Mouse (Mus musculus) kidney, postnatal 0 days (tissue): ENCODE results near the gene Klhl35. TPM values are rescaled to one million over a fixed set of nuclear protein-coding genes. Genes with fewer than 3 reads are reported as not detected.

Experiments
- ATAC-seq: fragments of 200-750 bp; cut with Nextera tagmentation; replicated peaks from 2 replicates; pipeline ENCODE4 v1.8.0; 2017; ENCODE audit warnings: low read depth, moderate number of reproducible peaks, moderate TSS enrichment, moderate library complexity; ENCODE audit not compliant: low FRiP score
- DNase-seq: peaks from one replicate; pipeline ENCODE4 v3.0.0-alpha.2; 2016; ENCODE audit warnings: low spot score
- H3K27ac ChIP-seq: fragments of 300-500 bp; sonication (generic); 2 replicates; pipeline ENCODE4 v1.5.1; 2014; ENCODE audit warnings: mild to moderate bottlenecking
- H3K27me3 ChIP-seq: fragments of 300-500 bp; sonication (generic); 2 replicates; pipeline ENCODE4 v1.6.1; 2014; ENCODE audit warnings: low read length, mixed read lengths; ENCODE audit not compliant: insufficient read depth
- H3K36me3 ChIP-seq: fragments of 300-500 bp; sonication (generic); 2 replicates; pipeline ENCODE4 v1.6.1; 2014; ENCODE audit warnings: low read length, mixed read lengths; ENCODE audit not compliant: insufficient read depth
- H3K4me1 ChIP-seq: fragments of 300-500 bp; sonication (generic); replicated peaks from 2 replicates; pipeline ENCODE4 v1.6.1; 2014; ENCODE audit warnings: antibody characterized with exemption, low read length, mixed read lengths; ENCODE audit not compliant: insufficient read depth
- H3K4me2 ChIP-seq: fragments of 300-500 bp; sonication (generic); 2 replicates; pipeline ENCODE4 v1.6.1; 2014; ENCODE audit warnings: mild to moderate bottlenecking, low read length, moderate library complexity, mixed read lengths
- H3K4me3 ChIP-seq: fragments of 300-500 bp; sonication (generic); replicated peaks from 2 replicates; pipeline ENCODE4 v1.5.1; 2014; ENCODE audit warnings: low read depth, low read length
- H3K9ac ChIP-seq: fragments of 300-500 bp; sonication (generic); 2 replicates; pipeline ENCODE4 v1.6.1; 2014; ENCODE audit warnings: low read depth, low read length
- H3K9me3 ChIP-seq: fragments of 300-500 bp; sonication (generic); replicated peaks from 2 replicates; pipeline ENCODE4 v1.6.1; 2016; ENCODE audit warnings: low read length, inconsistent platforms, mixed read lengths
- CTCF ChIP-seq: IDR thresholded peaks from 2 replicates; pipeline ENCODE4 v1.5.1; 2016; ENCODE audit warnings: antibody characterized with exemption, low read depth, mild to moderate bottlenecking, moderate library complexity
- WGBS: fragments of 180-500 bp; shearing (Covaris S2); extraction: QIAGEN DNeasy Blood & Tissue Kit; methylation state at CpG from one replicate; pipeline ENCODE4 v1.1.7; 2014; 5-methylcytosine and 5-hydroxymethylcytosine counted together
- polyA plus RNA-seq: library from polyadenylated mRNA; unstranded; fragments of >200 nt; fragmentation: Nextera tagmentation; extraction: Ambion mirVana; gene quantifications from 2 replicates; pipeline ENCODE4 v1.2.1, GENCODE M21; 2015

Gene Klhl35
- polyA plus RNA-seq, 1 experiment from 2014 or later = 1.3 TPM

DNA sequence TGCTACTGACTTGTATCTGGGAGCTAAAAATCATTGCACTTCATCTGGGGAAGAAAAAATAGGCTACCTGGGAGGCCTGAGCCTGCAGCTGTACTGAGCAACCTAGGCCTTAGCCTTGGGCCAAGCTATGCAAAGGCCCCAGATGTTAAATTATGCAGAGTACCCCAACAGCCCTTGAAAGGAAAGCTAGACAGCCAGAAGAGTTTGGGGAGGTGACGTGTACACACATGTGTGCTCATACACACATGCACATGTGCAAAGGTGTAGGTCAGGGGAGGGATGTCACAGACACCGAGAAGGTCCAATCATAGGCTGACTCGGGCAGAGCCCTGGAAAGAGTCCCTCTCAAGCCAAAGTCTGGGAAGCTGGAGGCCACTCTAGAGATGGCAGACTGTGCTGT is 37.8 kb upstream of the Klhl35 start:
- no peak overlapping the region for H3K9ac ChIP-seq
- H3K27me3 ChIP-seq = no peaks in the 10 kb centered on the region
- H3K36me3 ChIP-seq = no peaks in the 10 kb centered on the region
- 89% methylated on average over 3 of the region's 3 CpGs for WGBS
- DNase-seq (no peak), ATAC-seq (no peak)
- no peak overlapping the region for H3K4me3 ChIP-seq
- H3K4me2 ChIP-seq = no peak overlapping the region
- no peaks in the 10 kb centered on the region for H3K4me1 ChIP-seq
- H3K9me3 ChIP-seq = no peaks in the 10 kb centered on the region
- no peak overlapping the region for H3K27ac ChIP-seq
- TF ChIP-seq CTCF = no peak

DNA sequence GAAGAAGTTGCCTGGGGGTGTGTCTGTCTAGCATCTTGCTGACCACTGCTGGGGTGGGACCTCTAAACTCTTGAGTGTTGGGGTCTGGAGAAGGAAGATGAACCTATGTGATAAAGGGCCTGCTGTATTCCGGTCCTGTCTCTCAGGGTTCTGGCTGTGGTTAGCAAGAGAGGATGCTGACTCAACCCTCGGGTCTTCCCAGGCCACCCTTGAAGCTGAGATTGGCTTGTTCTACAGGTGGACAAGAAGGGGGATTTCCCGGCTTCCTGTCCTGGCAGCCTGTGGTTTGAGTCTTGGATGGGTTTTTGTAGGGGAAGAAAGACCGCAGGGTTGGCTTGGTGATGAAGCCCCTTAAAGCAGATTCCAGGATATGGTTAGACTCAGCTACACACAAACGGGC is 37.0 kb upstream of the Klhl35 start:
- H3K36me3 ChIP-seq = no peaks in the 10 kb centered on the region
- no peak overlapping the region for H3K4me3 ChIP-seq
- no peak for TF ChIP-seq CTCF
- no peaks in the 10 kb centered on the region for H3K9me3 ChIP-seq
- no peak overlapping the region for H3K4me2 ChIP-seq
- no peak overlapping the region for H3K9ac ChIP-seq
- H3K4me1 ChIP-seq = no peaks in the 10 kb centered on the region
- WGBS = 81% methylated on average over 5 of the region's 5 CpGs
- DNase-seq = no peak
- no peak for ATAC-seq
- no peak overlapping the region for H3K27ac ChIP-seq
- no peaks in the 10 kb centered on the region for H3K27me3 ChIP-seq

DNA sequence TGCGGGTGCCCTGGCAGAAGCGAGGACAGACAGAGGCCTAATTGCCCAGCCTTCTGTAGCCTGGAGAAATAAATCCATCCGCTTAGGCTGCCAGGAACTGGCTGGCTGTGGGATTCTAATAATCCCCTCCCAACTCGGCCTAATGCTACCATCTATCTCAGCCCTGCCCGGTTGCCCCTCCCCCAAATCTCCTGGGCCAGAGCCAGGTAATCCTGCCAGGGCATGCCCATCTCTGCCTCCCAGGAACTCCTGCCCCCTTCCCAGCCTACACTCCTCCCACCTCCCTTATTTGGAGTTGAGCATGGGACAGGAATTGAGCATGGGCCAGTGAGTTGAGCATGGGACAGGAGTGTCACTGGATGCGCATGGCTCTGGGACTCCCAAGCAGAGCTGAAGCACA is 36.0 kb upstream of the Klhl35 start:
- no peak overlapping the region for H3K4me3 ChIP-seq
- H3K4me2 ChIP-seq = no peak overlapping the region
- H3K27me3 ChIP-seq = no peaks in the 10 kb centered on the region
- no peak for TF ChIP-seq CTCF
- H3K9ac ChIP-seq = no peak overlapping the region
- no peaks in the 10 kb centered on the region for H3K9me3 ChIP-seq
- no peaks in the 10 kb centered on the region for H3K36me3 ChIP-seq
- 35% methylated on average over 6 of the region's 6 CpGs for WGBS
- DNase-seq (no peak), ATAC-seq (no peak)
- no peak overlapping the region for H3K27ac ChIP-seq
- H3K4me1 ChIP-seq = no peaks in the 10 kb centered on the region

DNA sequence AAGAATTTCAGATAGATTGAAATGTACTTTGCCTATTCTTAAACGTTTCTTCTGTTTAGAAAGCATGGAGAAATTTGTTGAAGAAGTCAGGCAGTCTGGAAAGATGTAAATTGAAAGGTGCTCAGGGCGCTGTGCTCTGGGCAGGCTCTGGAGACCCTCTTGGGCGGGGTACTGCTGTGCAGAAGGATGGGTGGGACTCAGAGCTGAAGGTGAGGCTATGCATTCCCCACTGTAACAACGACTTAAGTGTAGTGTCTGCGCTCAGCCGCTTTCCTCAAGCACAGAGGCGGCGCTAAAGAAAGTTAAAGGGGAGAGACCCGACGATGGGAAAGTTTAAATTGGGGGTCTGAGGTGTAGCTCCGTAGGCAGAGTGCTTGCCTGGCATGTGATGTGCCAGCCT is 35.6 kb upstream of the Klhl35 start:
- 72% methylated on average over 11 of the region's 11 CpGs for WGBS
- no peak for TF ChIP-seq CTCF
- no peak overlapping the region for H3K4me2 ChIP-seq
- no peaks in the 10 kb centered on the region for H3K36me3 ChIP-seq
- H3K4me3 ChIP-seq = no peak overlapping the region
- H3K4me1 ChIP-seq = no peaks in the 10 kb centered on the region
- H3K27ac ChIP-seq = no peak overlapping the region
- H3K9ac ChIP-seq = no peak overlapping the region
- H3K27me3 ChIP-seq = no peaks in the 10 kb centered on the region
- no peaks in the 10 kb centered on the region for H3K9me3 ChIP-seq
- ATAC-seq = no peak
- DNase-seq = no peak

DNA sequence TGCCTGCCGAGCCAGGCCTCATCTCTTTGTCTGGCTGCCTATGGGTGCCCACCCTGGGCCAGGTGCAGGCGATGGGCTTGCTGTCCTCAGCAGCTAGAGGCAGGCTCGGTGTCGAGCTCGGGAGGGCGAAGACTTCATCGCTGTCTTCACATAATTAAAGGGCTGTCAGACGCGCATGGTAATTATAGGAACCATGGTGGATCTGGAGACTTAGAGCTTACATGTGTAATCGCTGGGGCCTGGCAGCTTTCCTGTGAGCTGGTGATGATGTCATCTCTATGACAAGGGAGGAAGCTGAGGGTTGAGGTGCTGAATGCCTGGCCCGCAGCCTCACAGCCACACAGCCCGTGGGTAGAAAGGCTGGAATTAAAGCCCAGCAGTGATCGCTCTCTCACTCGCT is 33.6 kb upstream of the Klhl35 start:
- WGBS = 54% methylated on average over 14 of the region's 14 CpGs
- Histone ChIP-seq H3K4me3 (no peak overlapping the region), H3K36me3 (no peaks in the 10 kb centered on the region), H3K4me2 (no peak overlapping the region), H3K9ac (no peak overlapping the region), H3K27me3 (no peaks in the 10 kb centered on the region), H3K27ac (no peak overlapping the region), H3K9me3 (no peaks in the 10 kb centered on the region), H3K4me1 (no peaks in the 10 kb centered on the region)
- DNase-seq (no peak), ATAC-seq (no peak)
- TF ChIP-seq CTCF = no peak

DNA sequence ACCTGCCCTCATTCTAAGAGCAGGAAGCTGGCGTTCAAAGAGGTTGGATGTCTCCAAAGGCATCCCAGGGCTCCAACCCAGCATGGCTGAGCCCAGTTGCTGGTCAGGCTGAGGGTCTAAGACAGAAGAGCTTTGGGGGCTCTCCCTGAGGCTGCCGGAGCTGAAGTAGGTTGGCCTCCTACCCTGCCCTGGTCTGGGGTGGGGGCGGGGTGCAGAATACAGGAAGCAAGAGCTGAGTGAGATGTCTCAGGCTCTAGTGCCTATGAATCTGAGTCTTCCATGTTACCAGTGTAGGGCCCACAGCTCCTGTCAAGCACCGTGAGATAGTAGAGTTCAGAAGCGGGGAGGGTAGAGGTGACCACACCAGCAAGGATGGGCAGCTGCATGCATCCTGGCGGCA is 32.9 kb upstream of the Klhl35 start:
- no peak overlapping the region for H3K4me2 ChIP-seq
- WGBS = 88% methylated on average over 6 of the region's 6 CpGs
- no peaks in the 10 kb centered on the region for H3K4me1 ChIP-seq
- no peak for DNase-seq
- H3K4me3 ChIP-seq = no peak overlapping the region
- no peak overlapping the region for H3K27ac ChIP-seq
- no peaks in the 10 kb centered on the region for H3K36me3 ChIP-seq
- no peaks in the 10 kb centered on the region for H3K9me3 ChIP-seq
- no peaks in the 10 kb centered on the region for H3K27me3 ChIP-seq
- ATAC-seq = no peak
- TF ChIP-seq CTCF = no peak
- no peak overlapping the region for H3K9ac ChIP-seq

DNA sequence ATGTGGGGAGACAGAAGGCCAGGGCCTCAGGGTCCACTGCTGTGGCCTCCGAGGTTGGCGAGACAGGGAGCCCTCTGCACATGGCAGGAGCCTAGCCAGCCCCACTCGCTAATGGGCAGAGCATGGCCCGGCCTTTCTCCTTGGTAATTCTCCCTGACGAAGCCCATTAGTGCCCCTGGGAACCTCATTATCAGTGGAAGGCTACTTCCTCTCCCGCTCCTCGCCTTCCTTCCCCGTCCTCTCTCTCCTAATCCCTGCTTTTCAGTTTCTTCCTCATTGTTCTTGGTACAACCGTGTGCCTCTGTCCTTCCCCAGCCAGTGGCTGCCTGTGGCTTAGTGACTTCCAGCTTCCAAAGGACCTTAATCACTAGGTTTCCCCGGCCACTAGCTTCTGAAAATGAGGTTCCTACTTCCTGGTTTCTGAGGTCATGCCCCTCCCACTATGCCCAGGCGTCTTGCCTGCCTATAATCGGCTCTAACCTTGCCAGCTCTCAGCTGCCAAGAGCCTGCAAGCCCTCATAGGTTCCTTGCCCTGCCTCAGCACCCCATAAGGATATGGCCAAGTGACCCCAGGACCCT is 31.0 kb upstream of the Klhl35 start:
- H3K36me3 ChIP-seq = no peaks in the 10 kb centered on the region
- no peak overlapping the region for H3K9ac ChIP-seq
- 55% methylated on average over 12 of the region's 12 CpGs for WGBS
- no peak overlapping the region for H3K27ac ChIP-seq
- ATAC-seq (0 out of 2 replicates have a peak, but pooled peaks have one; percentile 12), DNase-seq (no peak)
- no peaks in the 10 kb centered on the region for H3K4me1 ChIP-seq
- H3K9me3 ChIP-seq = no peaks in the 10 kb centered on the region
- no peak overlapping the region for H3K4me2 ChIP-seq
- no peak overlapping the region for H3K4me3 ChIP-seq
- H3K27me3 ChIP-seq = no peaks in the 10 kb centered on the region
- TF ChIP-seq CTCF = no peak
